Mouse (Mus musculus) hindbrain, embryonic 14.5 days (tissue): Measurements from ENCODE around the gene Psmc1. TPM values are rescaled to one million over a fixed set of nuclear protein-coding genes. Genes with fewer than 3 reads are reported as not detected.

Experiments used
- ATAC-seq: fragments of 200-750 bp; cut with Nextera tagmentation; 2 replicates; pipeline ENCODE4 v1.8.0; 2017; ENCODE audit warnings: moderate number of reproducible peaks, mild to moderate bottlenecking, moderate TSS enrichment, moderate library complexity; ENCODE audit not compliant: low FRiP score
- DNase-seq: peaks from one replicate; pipeline ENCODE4 v3.0.0-alpha.2; 2015; ENCODE audit warnings: low spot score
- H3K27ac ChIP-seq: fragments of 300-500 bp; sonication (generic); 2 replicates; pipeline ENCODE4 v1.5.1; 2014; ENCODE audit warnings: mild to moderate bottlenecking, moderate library complexity
- H3K27me3 ChIP-seq: fragments of 300-500 bp; sonication (generic); 2 replicates; pipeline ENCODE4 v1.6.1; 2014; ENCODE audit warnings: mild to moderate bottlenecking, low read length, mixed read lengths; ENCODE audit not compliant: control insufficient read depth, insufficient read depth
- H3K36me3 ChIP-seq: fragments of 300-500 bp; sonication (generic); replicated peaks from 2 replicates; pipeline ENCODE4 v1.6.1; 2014; ENCODE audit not compliant: control insufficient read depth, insufficient read depth
- H3K4me1 ChIP-seq: fragments of 300-500 bp; sonication (generic); replicated peaks from 2 replicates; pipeline ENCODE4 v1.6.1; 2014; ENCODE audit warnings: antibody characterized with exemption, low read length, mixed read lengths; ENCODE audit not compliant: control insufficient read depth, insufficient read depth
- H3K4me2 ChIP-seq: fragments of 300-500 bp; sonication (generic); replicated peaks from 2 replicates; pipeline ENCODE4 v1.6.1; 2014; ENCODE audit warnings: mild to moderate bottlenecking, moderate library complexity
- H3K4me3 ChIP-seq: fragments of 300-500 bp; sonication (generic); replicated peaks from 2 replicates; pipeline ENCODE4 v1.5.1; 2014; ENCODE audit warnings: mild to moderate bottlenecking, low read length
- H3K9ac ChIP-seq: fragments of 300-500 bp; sonication (generic); 2 replicates; pipeline ENCODE4 v1.6.1; 2014
- H3K9me3 ChIP-seq: fragments of 300-500 bp; sonication (generic); 2 replicates; pipeline ENCODE4 v1.6.1; 2016; ENCODE audit warnings: low read length; ENCODE audit not compliant: control insufficient read depth
- WGBS: fragments of 180-500 bp; shearing (Covaris S2); extraction: QIAGEN DNeasy Blood & Tissue Kit; methylation state at CpG from one replicate; pipeline ENCODE4 v1.1.7; 2014; 5-methylcytosine and 5-hydroxymethylcytosine counted together
- polyA plus RNA-seq: library from polyadenylated mRNA; unstranded; fragments of >200 nt; fragmentation: Nextera tagmentation; extraction: Ambion mirVana; gene quantifications from 2 replicates; pipeline ENCODE4 v1.2.1, GENCODE M21; 2014

Psmc1 gene
- 264 and 278 TPM in 2 replicates for polyA plus RNA-seq

DNA sequence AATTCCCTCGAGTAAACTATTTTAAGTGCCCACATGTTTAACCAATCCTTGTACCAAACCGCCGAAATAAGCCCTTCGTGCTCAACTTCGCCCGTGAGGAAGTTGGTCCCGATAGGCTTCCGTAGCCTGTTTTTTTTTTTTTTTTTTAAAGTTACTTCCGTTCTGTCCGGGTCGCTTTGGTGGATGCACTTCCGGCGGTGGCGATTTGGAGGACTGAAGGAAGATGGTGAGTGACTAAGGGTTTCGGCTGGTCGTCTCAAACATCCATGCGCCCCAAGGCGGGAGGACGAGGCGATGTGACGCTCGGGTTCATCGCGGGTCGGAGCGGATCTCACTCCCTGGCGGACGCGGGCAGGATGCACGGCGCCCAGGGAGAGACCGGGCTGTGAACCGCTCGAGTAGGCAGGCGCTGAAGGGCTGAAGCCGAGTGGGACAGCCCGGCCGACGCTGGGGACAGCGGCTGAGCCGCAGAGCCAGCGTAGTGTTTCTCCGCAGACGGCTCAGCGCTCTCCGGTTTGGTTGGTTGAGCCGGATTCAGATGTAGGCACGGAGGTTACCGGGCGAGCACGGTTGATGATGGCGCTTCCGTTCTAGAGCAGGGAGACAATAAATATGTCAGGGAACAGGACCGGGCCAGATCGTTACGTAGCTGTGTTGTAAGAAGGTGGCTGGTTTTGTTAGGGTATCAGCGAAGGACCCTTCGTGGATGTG is at the start of gene Psmc1:
Psmc1 (plus strand) TSS at position 169 of the 711 bp plus-strand sequence.
- ATAC-seq (peak; percentile 88), DNase-seq (peak; percentile 96)
- Histone ChIP-seq H3K9me3 (no peaks in the 10 kb centered on the region), H3K27ac (peak within 1 kb of the TSS; percentile 90), H3K36me3 (peaks cover 31% of the 10 kb centered on the region), H3K4me1 (peaks cover 7% of the 10 kb centered on the region), H3K27me3 (no peaks in the 10 kb centered on the region), H3K4me2 (peak within 1 kb of the TSS; percentile 82), H3K9ac (peak within 1 kb of the TSS; percentile 93), H3K4me3 (peak within 1 kb of the TSS; percentile 91)
- 1% methylated on average over 58 of the region's 58 CpGs for WGBS

DNA sequence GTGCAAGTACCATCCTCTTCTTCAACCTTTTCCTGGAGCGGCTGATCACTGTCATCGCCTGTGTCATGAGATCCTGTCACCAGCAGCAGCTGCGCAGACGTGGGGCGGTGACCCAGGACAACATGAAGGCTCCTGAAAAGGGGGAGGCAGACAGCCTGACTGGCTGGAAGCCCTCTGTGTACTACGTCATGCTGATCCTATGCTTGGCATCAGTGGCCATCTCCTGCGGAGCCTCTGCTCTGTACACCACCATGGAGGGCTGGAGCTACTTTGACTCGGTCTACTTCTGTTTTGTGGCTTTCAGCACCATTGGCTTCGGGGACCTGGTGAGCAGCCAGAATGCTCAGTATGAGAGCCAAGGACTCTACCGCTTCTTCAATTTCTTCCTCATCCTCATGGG is 48.9 kb upstream of the Psmc1 start:
- H3K27ac ChIP-seq = no peak overlapping the region
- no peaks in the 10 kb centered on the region for H3K4me1 ChIP-seq
- no peak overlapping the region for H3K4me2 ChIP-seq
- H3K36me3 ChIP-seq = no peaks in the 10 kb centered on the region
- H3K4me3 ChIP-seq = no peak overlapping the region
- H3K27me3 ChIP-seq = no peaks in the 10 kb centered on the region
- 88% methylated on average over 10 of the region's 10 CpGs for WGBS
- DNase-seq (no peak), ATAC-seq (no peak)
- no peaks in the 10 kb centered on the region for H3K9me3 ChIP-seq
- no peak overlapping the region for H3K9ac ChIP-seq

DNA sequence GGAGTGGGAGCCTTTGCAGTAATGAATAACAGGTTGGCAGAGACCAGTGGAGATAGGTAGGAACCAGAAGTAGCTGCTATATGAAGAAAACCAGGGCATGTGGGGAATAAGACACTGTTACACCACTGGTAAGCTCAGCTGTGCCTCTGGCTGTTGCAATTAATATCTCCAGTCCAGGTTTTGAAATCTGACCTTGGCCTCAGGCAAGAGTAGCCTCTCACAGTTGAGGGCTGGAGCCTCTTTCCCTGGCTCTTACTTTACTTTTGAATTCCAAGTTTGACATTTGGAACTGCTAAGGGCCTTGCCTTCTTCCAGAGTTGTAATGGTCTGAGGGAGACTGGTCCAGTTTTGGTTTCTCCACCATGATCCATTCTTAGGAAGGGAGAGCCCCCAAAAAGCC is 48.1 kb upstream of the Psmc1 start:
- no peak overlapping the region for H3K9ac ChIP-seq
- H3K4me2 ChIP-seq = no peak overlapping the region
- no peaks in the 10 kb centered on the region for H3K9me3 ChIP-seq
- no peak overlapping the region for H3K27ac ChIP-seq
- no peaks in the 10 kb centered on the region for H3K36me3 ChIP-seq
- H3K4me3 ChIP-seq = no peak overlapping the region
- no peak for ATAC-seq
- H3K27me3 ChIP-seq = no peaks in the 10 kb centered on the region
- no peak for DNase-seq
- H3K4me1 ChIP-seq = no peaks in the 10 kb centered on the region

DNA sequence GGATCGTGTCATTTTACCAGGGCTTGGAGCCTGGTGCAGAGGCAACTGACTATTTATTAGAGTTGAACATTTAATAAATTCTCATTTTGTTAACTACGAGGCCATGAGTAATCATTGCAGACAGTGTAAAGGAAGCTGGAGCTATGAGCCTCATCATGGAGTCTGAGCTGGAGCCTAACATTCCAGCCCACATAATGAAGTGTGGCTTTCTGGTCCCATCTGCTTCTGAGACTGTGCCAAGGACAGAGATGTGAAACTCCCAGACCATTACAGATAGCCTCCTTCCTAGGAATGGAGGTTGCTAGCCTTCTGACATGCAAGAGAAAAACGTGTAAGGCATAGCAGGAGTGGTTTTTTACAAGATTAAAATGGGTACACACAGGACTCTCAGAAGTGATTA is 47.4 kb upstream of the Psmc1 start:
- Histone ChIP-seq H3K9me3 (no peaks in the 10 kb centered on the region), H3K36me3 (no peaks in the 10 kb centered on the region), H3K27ac (no peak overlapping the region), H3K9ac (no peak overlapping the region), H3K4me3 (no peak overlapping the region), H3K4me1 (no peaks in the 10 kb centered on the region), H3K27me3 (no peaks in the 10 kb centered on the region), H3K4me2 (no peak overlapping the region)
- WGBS = 78% methylated on average over 3 of the region's 3 CpGs
- ATAC-seq = no peak
- DNase-seq = no peak

DNA sequence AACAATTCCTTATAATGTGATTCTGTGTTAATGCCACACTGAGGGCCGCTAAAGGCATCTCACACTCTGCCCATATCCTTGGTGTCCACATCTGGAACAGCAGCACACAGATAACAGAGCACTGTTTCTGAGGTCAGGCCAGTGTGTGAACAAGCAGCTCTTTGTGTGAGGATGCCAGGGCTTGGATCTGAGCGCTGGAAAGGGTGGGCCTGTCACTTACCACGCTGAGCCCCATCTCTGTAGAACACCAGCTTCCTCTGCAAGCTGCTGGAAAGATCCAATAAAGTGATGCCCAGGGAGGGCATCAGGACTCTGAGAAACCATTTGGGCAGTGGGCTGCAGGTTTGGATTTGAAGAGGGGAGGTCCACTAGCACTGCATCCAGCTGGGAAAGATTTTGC is 44.8 kb upstream of the Psmc1 start:
- no peak overlapping the region for H3K4me2 ChIP-seq
- H3K4me1 ChIP-seq = no peaks in the 10 kb centered on the region
- no peaks in the 10 kb centered on the region for H3K9me3 ChIP-seq
- no peak for ATAC-seq
- no peaks in the 10 kb centered on the region for H3K27me3 ChIP-seq
- H3K4me3 ChIP-seq = no peak overlapping the region
- H3K36me3 ChIP-seq = no peaks in the 10 kb centered on the region
- DNase-seq = no peak
- H3K9ac ChIP-seq = no peak overlapping the region
- no peak overlapping the region for H3K27ac ChIP-seq
- 74% methylated on average over 3 of the region's 3 CpGs for WGBS

DNA sequence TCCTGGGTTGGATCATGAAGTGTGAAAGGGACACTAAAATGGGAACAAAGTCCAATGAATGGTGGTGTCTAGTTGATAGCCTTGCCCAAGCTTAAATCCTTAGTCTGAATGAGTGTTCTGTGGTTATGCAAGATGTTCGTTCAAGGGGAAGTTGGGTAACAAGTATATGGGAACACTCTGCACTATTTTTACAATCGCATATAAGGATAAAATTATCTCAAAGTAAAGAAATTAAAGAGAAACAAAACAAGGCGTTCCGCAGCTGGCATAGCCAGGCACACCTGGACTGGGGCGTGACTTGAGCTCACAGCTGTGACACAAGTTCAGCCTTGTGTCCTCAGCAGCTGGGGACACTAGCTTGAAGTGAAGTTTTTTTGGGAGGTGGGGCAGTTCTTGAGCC is 42.5 kb upstream of the Psmc1 start:
- no peak overlapping the region for H3K9ac ChIP-seq
- no peaks in the 10 kb centered on the region for H3K9me3 ChIP-seq
- ATAC-seq (no peak), DNase-seq (no peak)
- no peak overlapping the region for H3K4me2 ChIP-seq
- 96% methylated on average over 5 of the region's 5 CpGs for WGBS
- H3K36me3 ChIP-seq = no peaks in the 10 kb centered on the region
- no peaks in the 10 kb centered on the region for H3K4me1 ChIP-seq
- no peak overlapping the region for H3K27ac ChIP-seq
- H3K4me3 ChIP-seq = no peak overlapping the region
- no peaks in the 10 kb centered on the region for H3K27me3 ChIP-seq

DNA sequence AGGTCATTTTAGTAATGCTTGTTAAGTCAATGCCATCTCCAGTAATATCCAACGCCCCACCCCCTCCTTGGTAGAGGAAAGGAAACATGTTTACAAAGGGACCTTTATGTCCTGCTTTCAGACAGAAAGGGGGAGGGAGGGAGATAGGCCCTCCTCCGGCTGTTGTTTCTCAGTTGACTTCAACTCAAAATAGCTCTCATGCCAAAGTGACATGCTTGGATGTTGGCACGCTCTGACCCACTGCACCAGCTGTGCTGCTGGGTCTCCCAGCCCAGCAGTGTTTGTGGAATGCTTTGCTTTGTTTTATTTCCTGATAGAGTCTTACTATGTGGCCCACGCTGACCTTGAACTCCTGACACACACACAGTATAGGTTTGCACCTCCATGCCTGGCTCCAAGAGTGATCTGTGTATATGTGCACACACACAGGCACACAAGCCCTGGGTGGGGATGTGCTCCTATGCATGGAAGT is 36.7 kb upstream of the Psmc1 start:
- H3K4me2 ChIP-seq = no peak overlapping the region
- ATAC-seq (no peak), DNase-seq (no peak)
- H3K4me1 ChIP-seq = no peaks in the 10 kb centered on the region
- H3K4me3 ChIP-seq = no peak overlapping the region
- H3K9me3 ChIP-seq = no peaks in the 10 kb centered on the region
- 52% methylated on average over 4 of the region's 4 CpGs for WGBS
- no peaks in the 10 kb centered on the region for H3K27me3 ChIP-seq
- H3K36me3 ChIP-seq = no peaks in the 10 kb centered on the region
- no peak overlapping the region for H3K27ac ChIP-seq
- H3K9ac ChIP-seq = no peak overlapping the region

DNA sequence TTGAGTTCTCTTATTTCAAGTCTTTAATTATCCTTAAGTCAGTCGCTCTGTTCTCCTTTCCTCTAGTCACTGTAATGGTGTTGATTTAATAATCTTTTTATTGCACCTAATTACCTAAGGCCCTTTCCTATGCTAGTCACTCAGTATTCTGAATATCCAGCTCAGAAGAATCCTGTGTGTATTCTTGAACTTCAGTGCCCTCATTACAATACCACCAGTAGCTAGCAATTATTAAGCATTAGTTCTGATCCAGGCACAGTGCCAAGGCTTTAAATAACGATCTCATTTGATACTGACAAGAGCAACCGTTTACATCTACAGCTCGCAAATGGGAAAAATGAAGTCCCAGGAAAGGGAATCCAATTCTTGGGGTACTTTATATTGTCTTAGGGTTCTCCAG is 34.2 kb upstream of the Psmc1 start:
- no peaks in the 10 kb centered on the region for H3K4me1 ChIP-seq
- H3K9me3 ChIP-seq = no peaks in the 10 kb centered on the region
- no peaks in the 10 kb centered on the region for H3K27me3 ChIP-seq
- 54% methylated on average over 4 of the region's 4 CpGs for WGBS
- ATAC-seq (no peak), DNase-seq (no peak)
- no peak overlapping the region for H3K27ac ChIP-seq
- no peaks in the 10 kb centered on the region for H3K36me3 ChIP-seq
- H3K9ac ChIP-seq = no peak overlapping the region
- no peak overlapping the region for H3K4me2 ChIP-seq
- H3K4me3 ChIP-seq = no peak overlapping the region

DNA sequence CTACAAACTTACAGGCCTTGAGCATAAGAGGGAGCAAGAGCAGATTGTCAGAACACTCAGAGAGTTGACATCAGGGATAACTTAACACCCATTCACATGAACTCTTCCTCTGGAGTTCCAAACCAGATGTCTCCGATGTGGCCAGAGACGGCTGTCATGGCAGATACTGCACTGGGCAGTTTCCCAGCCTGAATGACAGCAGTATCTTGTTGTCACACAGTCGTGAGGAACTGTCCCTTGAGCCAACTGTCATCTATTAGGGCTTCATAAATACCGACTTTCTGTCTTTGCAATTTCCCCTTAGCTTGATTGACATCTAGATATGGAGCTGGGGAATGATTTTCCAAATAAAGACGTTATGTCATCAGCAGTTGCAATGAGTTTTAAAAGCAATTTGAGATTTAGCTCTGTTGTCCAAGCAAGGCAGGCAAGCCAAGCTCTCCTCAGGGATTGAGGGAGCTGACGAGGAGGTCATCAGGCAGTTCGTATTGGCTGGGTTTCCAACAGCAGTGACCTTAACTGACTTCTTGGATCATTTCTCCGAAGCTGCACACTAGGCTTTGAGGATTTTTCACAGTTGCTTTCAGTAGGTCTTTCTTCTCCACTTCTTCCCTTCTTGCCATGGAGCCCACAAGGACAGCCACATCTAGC is 30.2 kb upstream of the Psmc1 start:
- H3K4me2 ChIP-seq = no peak overlapping the region
- no peaks in the 10 kb centered on the region for H3K9me3 ChIP-seq
- no peak overlapping the region for H3K9ac ChIP-seq
- no peaks in the 10 kb centered on the region for H3K27me3 ChIP-seq
- H3K27ac ChIP-seq = no peak overlapping the region
- no peak for ATAC-seq
- 83% methylated on average over 8 of the region's 8 CpGs for WGBS
- no peak overlapping the region for H3K4me3 ChIP-seq
- no peaks in the 10 kb centered on the region for H3K36me3 ChIP-seq
- H3K4me1 ChIP-seq = no peaks in the 10 kb centered on the region
- DNase-seq = no peak
